Mouse (Mus musculus) gastrocnemius, adult 2 months (tissue): Measurements from ENCODE around the gene Npffr2. TPM values are rescaled to one million over a fixed set of nuclear protein-coding genes. Genes with fewer than 3 reads are reported as not detected.
"Not testable (repeated sequence)": the region's sequence is repeated elsewhere in the genome, so short reads cannot be mapped to it uniquely, and the experiment has no call there.

ENCODE experiments used
- DNase-seq: peaks from one replicate; pipeline ENCODE4 v3.0.0; 2022
- H3K27ac ChIP-seq: fragments of 200-600 bp; 2 replicates; pipeline ENCODE4 v1.8.1; 2022; ENCODE audit warnings: mild to moderate bottlenecking
- H3K4me3 ChIP-seq: fragments of 200-600 bp; 2 replicates; pipeline ENCODE4 v1.8.1; 2022; ENCODE audit warnings: mild to moderate bottlenecking, moderate library complexity
- CTCF ChIP-seq: fragments of 200-600 bp; IDR thresholded peaks from 2 replicates; pipeline ENCODE4 v1.8.1; 2022; ENCODE audit warnings: antibody characterized with exemption, mild to moderate bottlenecking, moderate library complexity
- intact Hi-C: fragments of 180-260 bp; cut with DNase I; formaldehyde crosslinking; loops from one replicate; pipeline ENCODE4 v1.15.1; 2025
- long read RNA-seq, 2 experiments: library from polyadenylated mRNA; stranded (forward); transcript quantifications; one replicate each; pipeline ENCODE4 v2.0.0; 2021
- total RNA-seq, 2 experiments: library from RNA; stranded (reverse); gene quantifications; 2 replicates each; pipeline ENCODE4 v1.2.3; 2021

Npffr2 gene
- not detected for total RNA-seq
- long read RNA-seq, experiment 1, result 0 reads
- long read RNA-seq, experiment 2, result 0 reads

DNA sequence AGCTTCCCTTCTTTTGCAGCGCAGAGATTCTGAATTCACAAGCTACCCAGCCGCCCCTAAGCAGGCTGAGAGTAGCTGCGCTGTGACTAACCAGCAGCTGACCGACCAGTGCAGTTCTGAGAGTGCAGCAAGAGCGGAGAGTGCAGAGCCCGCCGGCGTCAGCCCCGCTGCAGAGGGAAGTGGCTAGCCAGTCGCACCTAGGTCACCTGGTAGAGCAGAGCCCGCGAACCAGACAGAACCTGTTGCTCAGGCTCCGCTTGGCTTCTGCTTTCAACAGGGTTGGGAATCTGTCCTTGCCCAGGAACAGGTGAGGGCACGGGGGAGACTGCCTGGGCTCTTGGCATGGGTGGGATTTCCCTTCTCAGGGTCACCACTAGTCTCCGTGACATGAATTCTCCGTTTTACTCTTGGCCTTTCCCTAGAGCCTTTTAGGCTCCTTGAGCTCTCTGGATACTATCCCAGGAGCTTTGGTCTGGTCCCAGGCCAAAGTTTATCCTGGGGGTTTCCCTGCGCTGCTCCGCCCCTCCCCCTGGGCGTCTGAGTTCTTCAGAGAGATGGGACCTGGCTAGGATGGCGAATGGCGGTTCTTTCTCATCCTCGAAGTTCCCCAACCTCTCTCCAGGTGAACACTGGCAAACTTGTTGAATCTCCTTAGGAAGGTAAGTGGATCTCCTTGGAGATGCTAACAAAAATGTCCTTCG is at the start of gene Npffr2:
Npffr2 (plus strand) TSS at position 552 of the 701 bp plus-strand sequence.
- TF ChIP-seq CTCF, result no peak
- intact Hi-C loops, result no loop called here
- peak within 1 kb of the TSS; percentile 7; the same call in 1 of the 2 replicates for H3K4me3 ChIP-seq
- H3K27ac ChIP-seq, result no peak within 1 kb of the TSS
- DNase-seq, result no peak

- intact Hi-C loops, result no loop called here
- TF ChIP-seq CTCF, result no peak
- H3K4me3 ChIP-seq, result no peak overlapping the region
- no peak for DNase-seq
- H3K27ac ChIP-seq, result no peak overlapping the region
Observed at GRCm38 (mm10) chr5:89492560-89492959, 34.7 kb upstream of the Npffr2 start.

DNA sequence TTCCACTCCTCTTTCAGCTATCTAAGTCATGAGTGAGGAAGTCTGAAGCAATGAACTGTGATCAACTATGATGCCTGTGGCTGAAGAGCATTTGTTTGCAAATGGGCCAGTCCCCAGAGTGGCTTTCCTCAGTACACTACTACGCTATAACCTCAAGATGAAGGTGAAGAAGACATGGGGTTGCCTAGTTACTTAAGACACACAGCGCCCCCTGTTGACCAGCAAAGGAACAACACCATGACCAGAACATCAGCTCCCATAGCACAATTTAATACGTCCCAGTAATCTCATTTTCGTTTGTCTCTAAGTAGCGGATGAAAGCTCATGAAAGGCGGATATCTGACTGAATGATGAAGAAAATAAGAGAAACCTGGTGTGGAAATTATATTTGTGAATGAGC is 27.0 kb upstream of the Npffr2 start:
- Histone ChIP-seq H3K4me3 (no peak overlapping the region), H3K27ac (no peak overlapping the region)
- peak; percentile 36 for TF ChIP-seq CTCF
- DNase-seq, result no peak
- intact Hi-C loops, result no loop called here

DNA sequence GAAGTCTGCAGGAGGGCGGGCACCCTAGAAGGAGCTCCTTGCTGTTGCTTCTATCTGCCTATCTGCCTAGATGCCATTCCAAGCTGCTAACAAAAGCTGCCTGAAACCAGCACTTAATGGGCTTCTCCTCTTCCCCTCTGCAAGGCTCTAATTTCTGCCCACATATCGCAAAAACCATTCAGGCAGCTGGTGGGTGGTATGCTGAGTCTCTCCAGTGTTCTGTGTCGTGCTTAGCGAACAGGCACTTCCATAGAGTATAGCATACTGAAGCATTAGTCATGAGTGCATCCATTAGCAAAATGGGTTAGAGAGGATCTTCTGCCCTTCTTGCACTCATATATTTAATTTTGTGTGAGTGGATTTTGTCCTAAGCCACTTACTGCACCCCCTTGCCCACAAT is 8.6 kb upstream of the Npffr2 start:
- no peak for DNase-seq
- intact Hi-C loops, result no loop called here
- no peak for TF ChIP-seq CTCF
- Histone ChIP-seq H3K4me3 (no peak overlapping the region), H3K27ac (no peak overlapping the region)

GRCm38 (mm10) chr5:89526181-89526778 is 949 bp upstream of the Npffr2 start:
- DNase-seq, result no peak
- no peak for TF ChIP-seq CTCF
- H3K4me3 ChIP-seq, result peak overlapping the region; percentile 7; the same call in 1 of the 2 replicates
- intact Hi-C loops, result no loop called here
- no peak overlapping the region for H3K27ac ChIP-seq

DNA sequence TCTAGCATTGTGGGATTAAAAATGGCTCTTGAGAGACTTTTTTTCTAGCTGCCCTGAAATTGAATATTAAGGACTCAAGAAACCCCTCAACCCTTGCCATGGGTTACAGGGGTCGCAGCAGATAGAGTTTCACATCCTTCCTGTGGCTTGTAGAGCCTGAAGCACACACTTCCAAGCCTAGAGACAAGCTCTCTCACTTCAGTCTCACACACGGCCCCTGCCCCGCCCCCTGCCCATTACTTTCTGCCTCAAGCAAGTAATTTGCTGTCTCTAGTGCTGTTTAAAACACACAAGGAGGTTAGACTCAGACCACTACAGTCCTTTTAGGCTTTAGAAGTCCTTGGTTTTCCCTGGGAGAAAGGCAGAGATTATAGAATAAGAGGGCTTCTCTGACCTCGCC is 1.7 kb downstream of the Npffr2 start:
- no peak overlapping the region for H3K27ac ChIP-seq

GRCm38 (mm10) chr5:89529391-89529790 is 2.2 kb downstream of the Npffr2 start:
- no peak for TF ChIP-seq CTCF
- intact Hi-C loops, result no loop called here

More for the DNA sequence above, 1.7 kb downstream of the Npffr2 start:
- no peak for TF ChIP-seq CTCF
- intact Hi-C loops, result no loop called here
- no peak overlapping the region for H3K4me3 ChIP-seq
- DNase-seq, result no peak

DNA sequence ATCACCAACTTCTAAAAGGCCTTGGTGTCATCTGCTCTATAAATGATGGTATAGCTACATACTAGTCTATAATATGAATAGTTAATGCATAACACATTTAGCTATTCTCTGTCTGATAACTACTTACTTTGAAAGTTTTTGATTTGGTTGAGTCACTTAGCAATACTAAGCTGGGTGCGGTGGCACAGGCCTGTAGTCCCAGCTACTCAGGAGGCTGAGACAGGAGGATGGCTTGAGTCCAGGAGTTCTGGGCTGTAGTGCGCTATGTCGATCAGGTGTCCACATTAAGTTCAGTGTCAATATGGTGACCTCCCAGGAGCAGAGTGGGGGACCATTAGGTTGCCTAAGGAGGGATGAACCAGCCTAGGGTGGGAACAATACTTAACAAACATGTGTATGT is 8.8 kb downstream of the Npffr2 start:
- intact Hi-C loops, result no loop called here
- no peak for DNase-seq
- Histone ChIP-seq H3K4me3 (no peak overlapping the region), H3K27ac (no peak overlapping the region)
- no peak for TF ChIP-seq CTCF

More at GRCm38 (mm10) chr5:89529391-89529790, 2.2 kb downstream of the Npffr2 start:
- Histone ChIP-seq H3K4me3 (no peak overlapping the region), H3K27ac (no peak overlapping the region)
- DNase-seq, result no peak

DNA sequence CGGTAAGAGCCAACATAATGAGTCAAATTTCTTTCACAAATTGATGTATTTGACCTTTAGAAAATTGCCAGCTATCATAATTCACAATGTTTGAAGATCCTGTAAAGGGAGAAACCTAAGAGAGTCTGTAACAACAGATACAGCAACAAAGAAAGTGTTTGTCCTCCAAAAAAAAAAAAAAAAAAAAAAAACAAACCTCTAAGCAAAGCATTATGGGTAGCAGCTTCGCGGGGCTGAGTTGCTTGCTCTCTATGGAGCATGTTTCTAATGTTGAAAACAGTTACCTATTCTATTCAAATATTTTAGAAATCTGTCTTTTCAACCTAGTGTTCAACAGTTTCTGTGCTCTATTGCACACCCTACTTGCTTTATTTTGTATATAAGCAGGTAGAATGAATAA is 15.2 kb downstream of the Npffr2 start:
- no peak for TF ChIP-seq CTCF
- intact Hi-C loops, result no loop called here
- H3K27ac ChIP-seq, result no peak overlapping the region
- DNase-seq, result no peak
- H3K4me3 ChIP-seq, result no peak overlapping the region

GRCm38 (mm10) chr5:89543476-89543875 is 16.2 kb downstream of the Npffr2 start:
- peak; percentile 24 for DNase-seq
- intact Hi-C loops, result no loop called here

DNA sequence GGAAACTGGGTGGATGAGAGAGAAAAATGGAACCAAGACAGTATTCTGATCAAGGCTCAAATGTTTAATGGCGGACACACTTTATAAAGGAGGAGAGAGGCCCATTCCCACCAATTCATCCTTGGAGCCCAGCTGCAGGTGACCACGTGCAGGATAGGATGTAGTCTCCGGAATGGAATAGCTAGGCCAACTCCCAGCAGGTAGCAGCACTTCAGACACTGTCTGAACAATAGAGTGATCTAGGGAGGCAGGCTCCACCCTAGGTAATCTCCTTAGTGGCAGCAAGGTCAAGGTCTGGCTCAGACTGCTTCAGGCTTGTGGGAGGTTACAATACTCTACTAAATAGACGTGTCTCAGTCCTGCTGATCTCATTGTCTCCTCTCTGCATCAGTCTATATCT is 31.9 kb downstream of the Npffr2 start:
- DNase-seq, H3K4me3 ChIP-seq, intact Hi-C loops, H3K27ac ChIP-seq: not testable (repeated sequence)

More at GRCm38 (mm10) chr5:89543476-89543875, 16.2 kb downstream of the Npffr2 start:
- peak; percentile 65 for TF ChIP-seq CTCF
- Histone ChIP-seq H3K27ac (no peak overlapping the region), H3K4me3 (no peak overlapping the region)

- no peak for DNase-seq
- no peak for TF ChIP-seq CTCF
- Histone ChIP-seq H3K4me3 (no peak overlapping the region), H3K27ac (no peak overlapping the region)
- intact Hi-C loops, result no loop called here
Observed at GRCm38 (mm10) chr5:89561381-89561780, 34.2 kb downstream of the Npffr2 start.

GRCm38 (mm10) chr5:89578678-89579077 is 51.4 kb downstream of the Npffr2 start:
- Histone ChIP-seq H3K27ac (no peak overlapping the region), H3K4me3 (no peak overlapping the region)
- intact Hi-C loops, result no loop called here
- DNase-seq, result no peak
- TF ChIP-seq CTCF, result no peak

- intact Hi-C loops, result no loop called here
- no peak for TF ChIP-seq CTCF
- no peak for DNase-seq
- H3K27ac ChIP-seq, result no peak overlapping the region
- H3K4me3 ChIP-seq, result no peak overlapping the region
Observed at GRCm38 (mm10) chr5:89579181-89579580, 52.0 kb downstream of the Npffr2 start.
